In the genomic region with DNA sequence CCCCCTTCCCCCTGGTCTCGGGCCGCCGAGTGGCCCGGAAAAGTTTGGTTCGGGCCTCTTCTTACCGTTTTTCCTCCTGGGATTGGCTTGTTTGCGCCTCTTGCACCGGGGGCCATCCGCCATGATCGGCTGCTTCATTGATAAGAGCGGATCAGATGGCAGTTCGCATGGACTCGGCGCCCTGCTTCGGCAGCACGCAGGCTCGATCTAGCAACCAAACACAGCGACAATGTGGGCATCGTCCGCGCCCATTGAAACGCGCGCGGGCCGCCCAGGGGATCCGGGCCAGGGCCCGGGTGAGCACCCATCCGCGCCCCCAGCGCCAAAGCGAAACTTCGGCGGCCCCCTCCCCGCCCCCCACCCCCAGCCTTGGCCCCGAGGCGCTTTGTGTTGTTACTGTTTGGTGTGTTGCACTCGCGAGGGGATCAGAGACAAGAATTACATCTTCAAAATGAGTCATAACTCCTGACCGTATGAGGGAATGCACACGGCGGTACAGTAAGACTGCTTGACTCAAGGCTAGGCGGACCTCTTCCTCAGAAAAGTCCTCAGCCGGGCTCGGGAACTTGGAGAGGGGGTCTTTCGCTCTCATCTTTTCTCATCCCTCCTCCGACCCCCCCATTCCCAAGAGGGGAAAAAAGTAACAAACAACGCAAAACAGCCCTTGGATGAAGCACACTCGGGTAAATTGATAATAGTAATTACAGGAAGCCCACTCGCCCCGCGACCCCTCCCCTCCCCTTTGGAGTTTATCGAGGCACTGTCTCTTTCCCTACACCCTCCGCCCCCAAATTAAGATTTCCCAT, we compare ENCODE assay signal across 8 mouse cellular contexts. TPM values are rescaled to one million over a fixed set of nuclear protein-coding genes. Genes with fewer than 3 reads are reported as not detected.
DNase-seq lines count a peak whose midpoint lies in the region; ATAC-seq and TF ChIP-seq lines count a peak whose summit lies in the region.

No protein-coding gene starts in this region.

- TF ChIP-seq POLR2A in myocyte (IDR thresholded peaks at IDR 0.05; ENCODE audit: insufficient read length, low read depth) = peak; percentile 45

- no peak for TF ChIP-seq CTCF in forebrain, postnatal 0 days (IDR thresholded peaks at IDR 0.05; ENCODE audit: low read depth)
- TF ChIP-seq CTCF in hindbrain, postnatal 0 days (IDR thresholded peaks at IDR 0.05; ENCODE audit: low read depth) = no peak

- H3K36me3 ChIP-seq in forebrain, postnatal 0 days (ENCODE audit: insufficient read depth) = no peaks in the 10 kb centered on the region
- H3K36me3 ChIP-seq in hindbrain, postnatal 0 days (ENCODE audit: insufficient read depth, low read length) = no peaks in the 10 kb centered on the region
- H3K36me3 ChIP-seq in liver, embryonic 13.5 days = 0 out of 2 replicates have a peak, but pooled peaks cover 12% of the 10 kb centered on the region
- H3K36me3 ChIP-seq in myocyte (ENCODE audit: control insufficient read depth, insufficient read depth) = no peaks in the 10 kb centered on the region

- peak overlapping the region; percentile 98 for H3K27ac ChIP-seq in forebrain, postnatal 0 days (ENCODE audit: low read depth, low read length)
- H3K27ac ChIP-seq in hindbrain, postnatal 0 days = peak overlapping the region; percentile 96
- H3K27ac ChIP-seq in liver, embryonic 13.5 days = peak overlapping the region; percentile 94

- peaks cover 9% of the 10 kb centered on the region; the same call in 1 of the 2 replicates for H3K4me1 ChIP-seq in forebrain, postnatal 0 days (ENCODE audit: insufficient read depth)
- 0 out of 2 replicates have a peak, but pooled peaks cover 5% of the 10 kb centered on the region for H3K4me1 ChIP-seq in hindbrain, postnatal 0 days (ENCODE audit: insufficient read depth, low read length)
- H3K4me1 ChIP-seq in liver, embryonic 13.5 days (replicated peaks) = peaks cover 57% of the 10 kb centered on the region

- H3K4me3 ChIP-seq in forebrain, postnatal 0 days (ENCODE audit: low read depth, low read length) = peak overlapping the region; percentile 56
- peak overlapping the region; percentile 82 for H3K4me3 ChIP-seq in hindbrain, postnatal 0 days (ENCODE audit: low read length)
- H3K4me3 ChIP-seq in liver, embryonic 13.5 days (replicated peaks) = peak overlapping the region; percentile 94
- peak overlapping the region; percentile 87 for H3K4me3 ChIP-seq in myocyte

- H3ac ChIP-seq in myocyte (ENCODE audit: control insufficient read depth, insufficient read length) = peak overlapping the region; percentile 99

- peak; percentile 2; the same call in 1 of the 2 replicates for ATAC-seq in forebrain, postnatal 0 days
- peak; percentile 48 for ATAC-seq in hindbrain, postnatal 0 days
- ATAC-seq in liver, embryonic 13.5 days (ENCODE audit: low read depth) = peak; percentile 74

- H3K9ac ChIP-seq in forebrain, postnatal 0 days = peak overlapping the region; percentile 95
- peak overlapping the region; percentile 83 for H3K9ac ChIP-seq in hindbrain, postnatal 0 days (replicated peaks; ENCODE audit: low read length)
- H3K9ac ChIP-seq in liver, embryonic 13.5 days = peak overlapping the region; percentile 99

- peak; percentile 63 for DNase-seq in gastrocnemius, adult 18-20 months (ENCODE audit: low spot score)
- no peak for DNase-seq in gastrocnemius, postnatal 25 days
- DNase-seq in adrenal gland, postnatal 14 days = peak; percentile 73
- DNase-seq in forebrain, postnatal 0 days = peak; percentile 70
- DNase-seq in hindbrain, postnatal 0 days (ENCODE audit: low spot score) = peak; percentile 70
- DNase-seq in liver, embryonic 13.5 days = peak; percentile 71
- peak; percentile 40 for DNase-seq in testis, postnatal 14 days (ENCODE audit: low spot score)

- 2% methylated on average over 53 of the region's 54 CpGs for WGBS in forebrain, postnatal 0 days
- under 1% methylated on average over 53 of the region's 54 CpGs for WGBS in hindbrain, postnatal 0 days
- under 1% methylated on average over 54 of the region's 54 CpGs for WGBS in liver, embryonic 13.5 days (ENCODE audit: insufficient replicate concordance)

- H3K4me2 ChIP-seq in forebrain, postnatal 0 days (ENCODE audit: low read depth) = peak overlapping the region; percentile 69
- peak overlapping the region; percentile 76 for H3K4me2 ChIP-seq in hindbrain, postnatal 0 days (ENCODE audit: low read depth, low read length)
- peak overlapping the region; percentile 96 for H3K4me2 ChIP-seq in liver, embryonic 13.5 days
- peak overlapping the region; percentile 98 for H3K4me2 ChIP-seq in myocyte (ENCODE audit: low read depth)

- no peaks in the 10 kb centered on the region for H3K27me3 ChIP-seq in forebrain, postnatal 0 days (ENCODE audit: insufficient read depth, low read length)
- H3K27me3 ChIP-seq in hindbrain, postnatal 0 days (ENCODE audit: insufficient read depth, low read length) = no peaks in the 10 kb centered on the region
- peaks cover 9% of the 10 kb centered on the region; the same call in 1 of the 2 replicates for H3K27me3 ChIP-seq in liver, embryonic 13.5 days
- H3K27me3 ChIP-seq in myocyte (ENCODE audit: control insufficient read depth, insufficient read depth, insufficient read length) = no peaks in the 10 kb centered on the region

- no peaks in the 10 kb centered on the region for H3K9me3 ChIP-seq in forebrain, postnatal 0 days (ENCODE audit: low read length)
- no peaks in the 10 kb centered on the region for H3K9me3 ChIP-seq in hindbrain, postnatal 0 days (ENCODE audit: low read length)
- no peaks in the 10 kb centered on the region for H3K9me3 ChIP-seq in liver, embryonic 13.5 days (replicated peaks)

- H3K79me2 ChIP-seq in myocyte (ENCODE audit: control insufficient read depth, insufficient read depth) = peaks cover 67% of the 10 kb centered on the region

TF ChIP-seq in myocyte, 11 proteins besides CTCF, POLR2A, EP300 and RAD21:
- TF ChIP-seq MYOG (IDR thresholded peaks at IDR 0.05; ENCODE audit: control insufficient read depth in 1 of 3, insufficient read depth in 1 of 3, insufficient read length in 2 of 3, low read depth in 2 of 3) = peak in 1 of 3 experiments; percentile 2
- TF ChIP-seq MYOD1 (IDR thresholded peaks at IDR 0.05; ENCODE audit: control insufficient read depth in 1 of 3, insufficient read length in 2 of 3, low read depth in 2 of 3) = no peak
- no peak for TF ChIP-seq CEBPB (IDR thresholded peaks at IDR 0.05; ENCODE audit: insufficient read depth, poor library complexity, severe bottlenecking)
- peak; percentile 6 for TF ChIP-seq POLR2AphosphoS2 (IDR thresholded peaks at IDR 0.05; ENCODE audit: insufficient read length, low read depth)

RNA-seq across cellular contexts. Expression of a gene that starts 7.0 kb away (rescaled TPM):
- 10 to 100 TPM; 34.8 to 49.2 TPM for total RNA-seq in gastrocnemius, adult 18-20 months (2021)
- total RNA-seq in gastrocnemius, postnatal 25 days (2021) = 10 to 100 TPM; 39.6 to 47.4 TPM
- 153 and 158 TPM in 2 replicates for total RNA-seq in adrenal gland, postnatal 14 days (2021)
- 150 and 186 TPM in 2 replicates for total RNA-seq in forebrain, postnatal 0 days (2014; rRNA removed)
- 47.7 and 50.6 TPM in 2 replicates for polyA plus RNA-seq in forebrain, postnatal 0 days (2015; fragmentation: Nextera tagmentation; extraction: Ambion mirVana)
- total RNA-seq in hindbrain, postnatal 0 days (2014; rRNA removed) = 47.7 and 52.0 TPM in 2 replicates
- 21.4 and 21.9 TPM in 2 replicates for polyA plus RNA-seq in hindbrain, postnatal 0 days (2015; fragmentation: Nextera tagmentation; extraction: Ambion mirVana)
- 10.1 and 14.1 TPM in 2 replicates for polyA plus RNA-seq in liver, embryonic 13.5 days (2015; fragmentation: Nextera tagmentation; extraction: Ambion mirVana)
- polyA plus RNA-seq in myocyte (2012; fragmentation: generic; extraction: Trizol) = 10.8 TPM

Comparison
In these comparisons a context has a peak if more than half of its experiments do, and no peak if none do; other contexts are left out.
1. ATAC-seq: peak in every context shown above with its lines; median percentile 74 in liver, embryonic 13.5 days; 48 in hindbrain, postnatal 0 days; 2 in forebrain, postnatal 0 days.